Mouse (Mus musculus): Measurements from ENCODE around the gene Hyal3.

GRCm38 (mm10) chr9:107553541-107554318, 26.9 kb upstream of the Hyal3 start:
- TF ChIP-seq POLR2A (IDR thresholded peaks at IDR 0.05; ENCODE audit: borderline replicate concordance, insufficient read depth, low read length) (no peak), CTCF (IDR thresholded peaks at IDR 0.05; ENCODE audit: borderline replicate concordance, insufficient read depth, low read depth, low read length) (no peak)
